Mouse (Mus musculus) liver, embryonic 16.5 days (tissue): ENCODE results near the gene Fnbp1. TPM values are rescaled to one million over a fixed set of nuclear protein-coding genes. Genes with fewer than 3 reads are reported as not detected.
"Not testable (repeated sequence)": the region's sequence is repeated elsewhere in the genome, so short reads cannot be mapped to it uniquely, and the experiment has no call there.

Experiments used
- ATAC-seq: fragments of 200-750 bp; cut with Nextera tagmentation; 2 replicates; pipeline ENCODE4 v1.8.0; 2017; ENCODE audit warnings: low read depth, mild to moderate bottlenecking, moderate number of reproducible peaks, moderate library complexity
- H3K27ac ChIP-seq: fragments of 300-500 bp; sonication (generic); 2 replicates; pipeline ENCODE4 v1.5.1; 2014; ENCODE audit warnings: mild to moderate bottlenecking, low read length
- H3K27me3 ChIP-seq: fragments of 300-500 bp; sonication (generic); 2 replicates; pipeline ENCODE4 v1.6.1; 2014; ENCODE audit warnings: low read depth, low read length, mixed read lengths; ENCODE audit not compliant: control insufficient read depth, insufficient read depth
- H3K36me3 ChIP-seq: fragments of 300-500 bp; sonication (generic); 2 replicates; pipeline ENCODE4 v1.6.1; 2014; ENCODE audit warnings: mild to moderate bottlenecking; ENCODE audit not compliant: control insufficient read depth, insufficient read depth
- H3K4me1 ChIP-seq: fragments of 300-500 bp; sonication (generic); 2 replicates; pipeline ENCODE4 v1.6.1; 2014; ENCODE audit warnings: low read depth, low read length, mixed read lengths; ENCODE audit not compliant: control insufficient read depth
- H3K4me2 ChIP-seq: fragments of 300-500 bp; sonication (generic); 2 replicates; pipeline ENCODE4 v1.6.1; 2014; ENCODE audit warnings: low read depth, low read length, mixed read lengths
- H3K4me3 ChIP-seq: fragments of 300-500 bp; sonication (generic); 2 replicates; pipeline ENCODE4 v1.5.1; 2014; ENCODE audit warnings: low read depth, mild to moderate bottlenecking, low read length
- H3K9ac ChIP-seq: fragments of 300-500 bp; sonication (generic); 2 replicates; pipeline ENCODE4 v1.6.1; 2014; ENCODE audit warnings: low read depth, low read length
- H3K9me3 ChIP-seq: fragments of 300-500 bp; sonication (generic); replicated peaks from 2 replicates; pipeline ENCODE4 v1.6.1; 2016; ENCODE audit warnings: low read length; ENCODE audit not compliant: control insufficient read depth
- WGBS: fragments of 180-500 bp; shearing (Covaris S2); extraction: QIAGEN DNeasy Blood & Tissue Kit; methylation state at CpG from one replicate; pipeline ENCODE4 v1.1.7; 2014; ENCODE audit not compliant: insufficient replicate concordance; 5-methylcytosine and 5-hydroxymethylcytosine counted together
- polyA plus RNA-seq: library from polyadenylated mRNA; unstranded; fragments of >200 nt; fragmentation: Nextera tagmentation; extraction: Ambion mirVana; gene quantifications from 2 replicates; pipeline ENCODE4 v1.2.1, GENCODE M21; 2015

Fnbp1 gene
- polyA plus RNA-seq, 1 experiment from 2014 or later = 5.9 TPM

DNA sequence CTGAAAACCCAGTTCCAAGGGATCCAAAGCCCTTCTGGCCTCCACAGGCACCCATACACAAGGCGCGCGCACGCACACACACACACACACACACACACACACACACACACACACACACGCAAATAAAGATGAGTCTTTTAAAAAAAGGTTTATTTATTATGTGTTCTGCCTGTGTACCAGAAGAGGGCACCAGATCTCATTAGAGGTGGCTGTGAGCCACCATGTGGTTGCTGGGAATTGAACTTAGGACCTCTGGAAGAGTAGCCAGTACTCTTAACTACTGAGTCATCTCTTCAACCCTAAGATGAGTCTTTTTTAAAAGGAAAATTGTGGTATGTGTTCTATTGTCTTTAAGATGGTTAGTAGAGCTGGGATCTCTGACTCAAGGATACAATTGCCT is 30.7 kb upstream of the Fnbp1 start:
- no peak for ATAC-seq
- H3K9ac ChIP-seq = no peak overlapping the region
- H3K36me3 ChIP-seq = peaks cover 33% of the 10 kb centered on the region
- no peak overlapping the region for H3K4me2 ChIP-seq
- 80% methylated on average over 5 of the region's 5 CpGs for WGBS
- H3K27ac ChIP-seq = peak overlapping the region; percentile 51; the same call in 1 of the 2 replicates
- H3K9me3 ChIP-seq = no peaks in the 10 kb centered on the region
- peaks cover 10% of the 10 kb centered on the region for H3K4me1 ChIP-seq
- no peak overlapping the region for H3K4me3 ChIP-seq
- no peaks in the 10 kb centered on the region for H3K27me3 ChIP-seq

- Histone ChIP-seq H3K9ac (no peak overlapping the region), H3K36me3 (peaks cover 28% of the 10 kb centered on the region), H3K27ac (peak overlapping the region; percentile 69), H3K4me2 (peak overlapping the region; percentile 10; the same call in 1 of the 2 replicates), H3K4me1 (peaks cover 10% of the 10 kb centered on the region), H3K4me3 (no peak overlapping the region), H3K9me3 (no peaks in the 10 kb centered on the region), H3K27me3 (no peaks in the 10 kb centered on the region)
- WGBS = 29% methylated on average over 5 of the region's 5 CpGs
- peak; percentile 71 for ATAC-seq
Measured at GRCm38 (mm10) chr2:31172001-31172400, 30.2 kb upstream of the Fnbp1 start.

DNA sequence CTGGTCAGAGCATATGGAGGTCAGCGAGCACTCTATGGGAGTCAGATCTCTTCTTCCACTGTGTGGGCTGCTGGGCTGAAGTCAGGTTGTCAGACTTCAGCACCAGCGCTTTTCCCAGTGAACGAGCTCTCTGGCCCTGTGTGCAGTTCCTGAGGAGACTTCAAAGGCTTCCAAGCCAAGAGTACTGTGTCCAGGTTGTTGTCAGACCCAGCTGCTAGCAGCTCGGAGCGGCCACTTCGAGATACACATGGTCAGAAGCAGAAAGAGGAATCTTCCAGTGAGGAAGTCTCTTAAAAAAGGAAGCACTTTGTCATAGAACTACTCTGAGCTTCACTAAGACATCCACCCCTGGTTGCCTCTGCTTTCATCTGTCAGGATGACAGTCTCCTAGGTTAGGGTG is 28.4 kb upstream of the Fnbp1 start:
- ATAC-seq = no peak
- no peak overlapping the region for H3K4me3 ChIP-seq
- no peak overlapping the region for H3K27ac ChIP-seq
- H3K9ac ChIP-seq = no peak overlapping the region
- H3K4me1 ChIP-seq = peaks cover 15% of the 10 kb centered on the region
- WGBS = 64% methylated on average over 6 of the region's 6 CpGs
- peaks cover 24% of the 10 kb centered on the region for H3K36me3 ChIP-seq
- H3K9me3 ChIP-seq = no peaks in the 10 kb centered on the region
- H3K27me3 ChIP-seq = no peaks in the 10 kb centered on the region
- H3K4me2 ChIP-seq = no peak overlapping the region

- H3K4me3 ChIP-seq = no peak overlapping the region
- no peak for ATAC-seq
- H3K9me3 ChIP-seq = no peaks in the 10 kb centered on the region
- H3K27me3 ChIP-seq = no peaks in the 10 kb centered on the region
- H3K4me1 ChIP-seq = peaks cover 18% of the 10 kb centered on the region
- no peak overlapping the region for H3K9ac ChIP-seq
- no peak overlapping the region for H3K27ac ChIP-seq
- H3K36me3 ChIP-seq = peaks cover 24% of the 10 kb centered on the region
- 69% methylated on average over 10 of the region's 10 CpGs for WGBS
- no peak overlapping the region for H3K4me2 ChIP-seq
Measured at GRCm38 (mm10) chr2:31169001-31169400, 27.2 kb upstream of the Fnbp1 start.

DNA sequence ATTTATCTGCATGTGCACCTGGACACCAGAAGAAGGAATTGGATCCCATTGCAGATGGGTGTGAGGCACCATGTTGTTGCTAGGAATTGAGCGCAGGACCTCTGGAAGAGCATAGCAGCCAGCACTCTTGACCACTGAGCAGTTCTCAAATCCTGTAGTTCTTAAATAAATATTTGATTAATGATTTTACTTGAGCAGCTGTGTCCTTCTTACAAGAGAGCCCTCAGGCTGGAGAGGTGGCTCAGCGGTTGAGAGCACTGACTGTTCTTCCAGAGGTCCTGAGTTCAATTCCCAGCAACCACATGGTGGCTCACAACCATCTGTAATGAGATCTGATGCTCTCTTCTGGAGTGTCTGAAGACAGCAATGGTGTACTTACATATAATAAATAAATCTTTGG is 25.8 kb upstream of the Fnbp1 start:
- not testable (repeated sequence) for H3K9me3 ChIP-seq, H3K4me2 ChIP-seq, H3K4me3 ChIP-seq, H3K27ac ChIP-seq, ATAC-seq, H3K27me3 ChIP-seq, H3K9ac ChIP-seq
- WGBS = 84% methylated on average over 2 of the region's 2 CpGs
- Histone ChIP-seq H3K4me1 (peaks cover 22% of the 10 kb centered on the region), H3K36me3 (peaks cover 24% of the 10 kb centered on the region)

- 41% methylated on average over 4 of the region's 4 CpGs for WGBS
- Histone ChIP-seq H3K36me3 (peaks cover 14% of the 10 kb centered on the region), H3K27ac (peak overlapping the region; percentile 37), H3K27me3 (no peaks in the 10 kb centered on the region), H3K9ac (no peak overlapping the region; the same call in 1 of the 2 replicates), H3K4me2 (no peak overlapping the region), H3K9me3 (no peaks in the 10 kb centered on the region), H3K4me1 (peaks cover 17% of the 10 kb centered on the region), H3K4me3 (no peak overlapping the region)
- peak; percentile 55; the same call in 1 of the 2 replicates for ATAC-seq
Measured at GRCm38 (mm10) chr2:31165529-31165928, 23.7 kb upstream of the Fnbp1 start.

DNA sequence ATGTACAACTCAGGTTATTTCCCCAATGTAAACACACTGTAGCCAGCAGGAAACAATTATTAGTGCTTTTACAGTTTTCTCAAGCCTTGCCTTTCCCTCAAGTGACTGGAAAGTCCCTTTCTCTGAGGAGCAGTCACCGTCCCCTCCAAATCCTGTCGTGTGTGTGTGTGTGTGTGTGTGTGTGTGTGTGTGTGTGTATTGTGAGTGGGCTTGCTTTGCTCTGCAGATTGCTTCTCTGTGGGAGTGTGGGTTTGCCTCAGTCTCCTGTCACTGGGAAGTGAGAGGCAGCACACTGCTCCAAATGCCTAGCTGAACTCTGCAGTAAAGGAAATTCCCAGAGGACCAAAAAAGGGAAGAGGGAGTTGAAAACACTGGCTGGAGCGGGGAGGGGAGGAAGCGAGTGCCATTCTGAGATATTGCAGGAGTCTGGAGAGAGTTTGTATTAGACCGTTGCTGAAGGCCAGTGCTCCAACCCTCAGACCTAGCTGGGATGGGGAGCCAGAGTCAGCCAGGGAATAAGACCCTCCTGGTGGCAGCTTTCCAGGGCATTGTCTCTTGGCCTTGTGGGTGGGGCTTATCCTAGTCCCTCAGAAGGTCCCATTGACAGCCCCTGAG is 23.1 kb upstream of the Fnbp1 start:
- peak; percentile 37 for ATAC-seq
- no peak overlapping the region; the same call in 1 of the 2 replicates for H3K9ac ChIP-seq

GRCm38 (mm10) chr2:31163361-31164118 is 21.7 kb upstream of the Fnbp1 start:
- no peak overlapping the region for H3K9ac ChIP-seq
- no peak overlapping the region for H3K4me3 ChIP-seq
- no peaks in the 10 kb centered on the region for H3K9me3 ChIP-seq
- H3K36me3 ChIP-seq = peaks cover 6% of the 10 kb centered on the region
- peaks cover 31% of the 10 kb centered on the region for H3K4me1 ChIP-seq
- H3K27me3 ChIP-seq = no peaks in the 10 kb centered on the region
- H3K4me2 ChIP-seq = no peak overlapping the region
- H3K27ac ChIP-seq = no peak overlapping the region
- 74% methylated on average over 11 of the region's 11 CpGs for WGBS
- no peak for ATAC-seq

More for the DNA sequence above, 23.1 kb upstream of the Fnbp1 start:
- H3K9me3 ChIP-seq = no peaks in the 10 kb centered on the region
- WGBS = 55% methylated on average over 5 of the region's 5 CpGs
- H3K27ac ChIP-seq = peak overlapping the region; percentile 37
- H3K4me3 ChIP-seq = no peak overlapping the region
- no peaks in the 10 kb centered on the region for H3K27me3 ChIP-seq
- peaks cover 22% of the 10 kb centered on the region for H3K4me1 ChIP-seq
- no peak overlapping the region for H3K4me2 ChIP-seq
- peaks cover 14% of the 10 kb centered on the region for H3K36me3 ChIP-seq

- WGBS = 69% methylated on average over 4 of the region's 4 CpGs
- Histone ChIP-seq H3K9ac (no peak overlapping the region), H3K4me1 (peaks cover 40% of the 10 kb centered on the region), H3K9me3 (no peaks in the 10 kb centered on the region), H3K4me2 (no peak overlapping the region), H3K4me3 (no peak overlapping the region), H3K27ac (no peak overlapping the region), H3K36me3 (no peaks in the 10 kb centered on the region; the same call in 1 of the 2 replicates), H3K27me3 (no peaks in the 10 kb centered on the region)
- ATAC-seq = no peak
Measured at GRCm38 (mm10) chr2:31161620-31162019, 19.8 kb upstream of the Fnbp1 start.
